8 mouse cellular contexts compared by ENCODE assay signal in the genomic region with DNA sequence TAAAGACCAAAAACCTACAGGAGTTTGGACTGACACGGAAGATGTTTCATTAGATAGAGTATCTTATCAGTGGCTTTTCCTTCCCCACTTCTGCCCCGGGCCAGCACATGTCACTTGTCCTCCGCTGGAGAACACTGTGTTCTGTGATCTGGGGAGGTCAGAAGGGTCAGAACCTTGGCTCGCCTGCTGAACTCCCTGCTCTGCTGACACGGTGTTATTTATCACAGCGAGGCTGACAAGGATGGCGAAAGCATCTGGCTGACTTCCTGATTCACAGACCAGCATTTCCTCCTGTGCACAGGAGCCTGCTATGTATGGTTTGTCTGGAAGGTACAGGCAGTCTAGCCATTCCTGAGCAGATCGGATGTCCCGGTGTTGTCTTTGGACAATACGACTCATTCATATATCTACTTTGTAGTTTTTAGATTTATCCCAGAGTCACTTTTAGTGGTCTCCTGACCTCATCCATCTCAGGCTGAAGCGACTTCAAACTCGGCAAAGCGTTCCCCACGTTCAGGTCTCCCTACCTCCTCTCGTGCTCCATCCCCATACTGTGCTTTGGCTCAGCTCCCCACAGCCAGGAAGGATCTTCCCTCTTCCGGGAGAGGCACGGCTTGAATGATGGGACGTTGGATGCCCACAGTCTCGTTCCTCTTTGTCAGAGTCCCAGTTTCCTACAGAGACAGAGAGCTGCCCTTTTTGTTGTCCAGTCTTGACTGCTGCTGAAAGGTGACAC.
DNase-seq lines count a peak whose midpoint lies in the region; ATAC-seq lines count a peak whose summit lies in the region.

No protein-coding gene starts in this region.

- peaks cover 8% of the 10 kb centered on the region; the same call in 1 of the 2 replicates for H3K27me3 ChIP-seq in liver, embryonic 12.5 days (replicated peaks)
- H3K27me3 ChIP-seq in stomach, embryonic 15.5 days (replicated peaks): no peaks in the 10 kb centered on the region
- H3K27me3 ChIP-seq in forebrain, embryonic 12.5 days: no peaks in the 10 kb centered on the region

- no peaks in the 10 kb centered on the region for H3K9me3 ChIP-seq in liver, embryonic 12.5 days (replicated peaks)
- no peaks in the 10 kb centered on the region for H3K9me3 ChIP-seq in stomach, embryonic 15.5 days
- no peaks in the 10 kb centered on the region for H3K9me3 ChIP-seq in forebrain, embryonic 12.5 days

- 10% methylated on average over 19 of the region's 19 CpGs for WGBS in liver, embryonic 12.5 days (ENCODE audit: insufficient replicate concordance)
- WGBS in stomach, embryonic 15.5 days: 15% methylated on average over 19 of the region's 19 CpGs
- WGBS in forebrain, embryonic 12.5 days: 72% methylated on average over 19 of the region's 19 CpGs

- H3K27ac ChIP-seq in liver, embryonic 12.5 days: no peak overlapping the region
- H3K27ac ChIP-seq in stomach, embryonic 15.5 days: no peak overlapping the region; the same call in 1 of the 2 replicates
- no peak overlapping the region for H3K27ac ChIP-seq in forebrain, embryonic 12.5 days

- H3K4me3 ChIP-seq in liver, embryonic 12.5 days: no peak overlapping the region
- no peak overlapping the region for H3K4me3 ChIP-seq in stomach, embryonic 15.5 days (replicated peaks)
- no peak overlapping the region for H3K4me3 ChIP-seq in forebrain, embryonic 12.5 days (replicated peaks)

- peak overlapping the region; percentile 9 for H3K4me2 ChIP-seq in liver, embryonic 12.5 days
- H3K4me2 ChIP-seq in stomach, embryonic 15.5 days: peak overlapping the region; percentile 1; the same call in 1 of the 2 replicates
- H3K4me2 ChIP-seq in forebrain, embryonic 12.5 days: no peak overlapping the region

- H3K9ac ChIP-seq in liver, embryonic 12.5 days: no peak overlapping the region
- H3K9ac ChIP-seq in stomach, embryonic 15.5 days: no peak overlapping the region
- H3K9ac ChIP-seq in forebrain, embryonic 12.5 days: no peak overlapping the region

- peak; percentile 61; the same call in 1 of the 2 replicates for ATAC-seq in liver, embryonic 12.5 days
- ATAC-seq in stomach, embryonic 15.5 days (ENCODE audit: insufficient read depth, low FRiP score, low read depth): peak; percentile 25; the same call in 1 of the 2 replicates
- ATAC-seq in forebrain, embryonic 12.5 days (ENCODE audit: low FRiP score): no peak

- no peaks in the 10 kb centered on the region for H3K36me3 ChIP-seq in liver, embryonic 12.5 days
- no peaks in the 10 kb centered on the region for H3K36me3 ChIP-seq in stomach, embryonic 15.5 days
- H3K36me3 ChIP-seq in forebrain, embryonic 12.5 days (replicated peaks): no peaks in the 10 kb centered on the region

- intact Hi-C loops in gastrocnemius, postnatal 14 days (cut with DNase I; ENCODE audit: low total_unique reads): no loop called here
- intact Hi-C loops in heart, postnatal 25 days (cut with DNase I): loop anchor here (5.0 kb wide), 1 partner anchor 65 kb away; the partner anchor contains the start of gene St3gal5

- peak; percentile 89 for DNase-seq in gastrocnemius, adult 18-20 months (ENCODE audit: low spot score)
- no peak for DNase-seq in gastrocnemius, postnatal 14 days
- DNase-seq in embryo, embryonic 10 days (ENCODE audit: low spot score): peak; percentile 84
- DNase-seq in heart, postnatal 25 days (ENCODE audit: low spot score): peak; percentile 51
- no peak for DNase-seq in thymus, adult 18-20 months

- H3K4me1 ChIP-seq in liver, embryonic 12.5 days: peaks cover 27% of the 10 kb centered on the region; the same call in 1 of the 2 replicates
- peaks cover 8% of the 10 kb centered on the region; the same call in 1 of the 2 replicates for H3K4me1 ChIP-seq in stomach, embryonic 15.5 days
- no peaks in the 10 kb centered on the region for H3K4me1 ChIP-seq in forebrain, embryonic 12.5 days

Comparison
In these comparisons a context has a peak if more than half of its experiments do, and no peak if none do; other contexts are left out.
1. DNase-seq: peak in gastrocnemius, adult 18-20 months (single experiment), embryo, embryonic 10 days (single experiment) and heart, postnatal 25 days (single experiment); none in gastrocnemius, postnatal 14 days (single experiment) and thymus, adult 18-20 months (0 of 2).